Mouse (Mus musculus) c-Kit-negative CD71-positive TER-119-positive erythroid progenitor cells, embryonic 14.5 days (primary cell): ENCODE measurements around the gene Fkbp8.
"Not testable (repeated sequence)": the region's sequence is repeated elsewhere in the genome, so short reads cannot be mapped to it uniquely, and the experiment has no call there.

Experiments
- DNase-seq: peaks from one replicate; pipeline ENCODE4 v3.0.0-alpha.2; 2013; ENCODE audit warnings: low read depth, low spot score

Gene Fkbp8

DNA sequence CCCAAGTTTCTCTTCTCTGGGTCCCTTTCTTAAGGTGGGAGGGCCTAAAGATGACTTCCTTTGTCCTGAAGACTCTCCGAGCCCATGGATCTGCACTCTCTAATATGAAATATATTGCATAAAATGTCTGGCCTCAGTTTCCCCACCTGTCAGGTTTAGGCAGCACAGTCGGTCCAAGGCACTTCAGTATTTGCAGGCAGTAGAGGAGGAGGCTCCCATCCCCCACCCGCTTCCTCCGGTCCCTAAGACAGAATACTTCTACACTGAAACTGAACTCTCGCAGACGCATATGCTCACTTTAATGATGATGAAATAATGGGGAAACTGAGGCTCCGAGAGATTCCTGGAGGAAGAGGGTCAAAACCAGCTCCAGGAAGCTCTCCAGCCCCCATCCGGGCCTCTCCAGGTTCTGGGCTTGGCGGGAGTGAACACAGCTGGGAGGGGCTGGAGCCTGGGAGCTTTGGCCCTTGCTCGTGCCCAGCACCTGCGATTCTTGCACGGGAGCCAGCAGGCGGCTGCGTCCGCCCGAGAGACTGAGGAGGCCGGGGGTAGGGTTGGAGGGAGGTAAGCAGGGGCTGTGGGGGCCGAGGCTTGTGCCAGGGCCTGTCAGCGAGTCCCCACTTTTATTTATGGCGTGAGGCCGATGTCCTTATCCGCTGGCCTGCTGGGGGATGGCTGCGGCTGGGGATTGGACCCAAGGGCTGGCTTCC lies 25.5 kb upstream of the Fkbp8 start:
- DNase-seq, result no peak

DNA sequence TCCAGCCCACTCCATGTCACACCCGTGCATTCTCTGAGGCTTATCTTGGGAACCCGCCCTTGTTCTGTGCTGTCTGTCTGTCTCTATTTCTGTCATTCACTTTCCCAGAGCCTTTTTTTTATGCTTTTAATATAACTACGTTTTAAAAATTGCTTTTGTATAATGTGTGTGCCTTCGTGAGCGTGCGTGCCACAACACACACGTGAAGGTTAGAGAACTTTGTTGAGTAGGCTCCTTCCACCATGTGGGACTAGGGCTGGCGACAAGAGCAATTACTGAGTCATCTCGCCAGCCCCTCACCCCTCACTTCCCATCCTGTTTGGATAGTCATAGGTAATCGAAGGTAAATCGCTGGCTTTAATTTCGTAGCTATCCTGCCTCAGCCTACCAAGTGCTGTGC lies 25.0 kb upstream of the Fkbp8 start:
- no peak for DNase-seq

- DNase-seq, result peak; percentile 68
Measured at GRCm38 (mm10) chr8:70503062-70503750, 24.3 kb upstream of the Fkbp8 start.

DNA sequence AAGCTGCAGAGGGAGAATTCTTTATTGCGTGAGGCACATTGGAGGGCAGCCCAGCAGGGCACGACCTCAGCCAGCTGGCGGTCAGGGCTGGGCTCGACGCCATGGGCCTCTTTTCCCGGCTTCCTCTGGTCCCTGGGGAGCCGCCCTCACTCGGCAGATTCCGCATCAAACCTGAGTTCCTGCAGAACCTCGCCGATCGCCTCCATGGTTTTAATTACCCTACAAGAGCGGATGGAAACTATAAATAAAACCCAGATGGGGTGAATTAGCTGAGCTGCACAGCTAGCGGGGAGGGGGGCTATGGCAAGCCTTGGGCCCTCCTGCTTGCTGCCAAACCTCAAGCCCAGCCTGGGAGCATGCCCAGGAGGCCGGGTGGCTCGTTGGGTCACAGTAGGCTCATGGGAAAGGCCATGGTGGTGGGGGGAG lies 23.2 kb upstream of the Fkbp8 start:
- no peak for DNase-seq

- peak; percentile 81 for DNase-seq
Measured at GRCm38 (mm10) chr8:70504851-70505250, 22.7 kb upstream of the Fkbp8 start.

- no peak for DNase-seq
Measured at GRCm38 (mm10) chr8:70505698-70506327, 21.7 kb upstream of the Fkbp8 start.

DNA sequence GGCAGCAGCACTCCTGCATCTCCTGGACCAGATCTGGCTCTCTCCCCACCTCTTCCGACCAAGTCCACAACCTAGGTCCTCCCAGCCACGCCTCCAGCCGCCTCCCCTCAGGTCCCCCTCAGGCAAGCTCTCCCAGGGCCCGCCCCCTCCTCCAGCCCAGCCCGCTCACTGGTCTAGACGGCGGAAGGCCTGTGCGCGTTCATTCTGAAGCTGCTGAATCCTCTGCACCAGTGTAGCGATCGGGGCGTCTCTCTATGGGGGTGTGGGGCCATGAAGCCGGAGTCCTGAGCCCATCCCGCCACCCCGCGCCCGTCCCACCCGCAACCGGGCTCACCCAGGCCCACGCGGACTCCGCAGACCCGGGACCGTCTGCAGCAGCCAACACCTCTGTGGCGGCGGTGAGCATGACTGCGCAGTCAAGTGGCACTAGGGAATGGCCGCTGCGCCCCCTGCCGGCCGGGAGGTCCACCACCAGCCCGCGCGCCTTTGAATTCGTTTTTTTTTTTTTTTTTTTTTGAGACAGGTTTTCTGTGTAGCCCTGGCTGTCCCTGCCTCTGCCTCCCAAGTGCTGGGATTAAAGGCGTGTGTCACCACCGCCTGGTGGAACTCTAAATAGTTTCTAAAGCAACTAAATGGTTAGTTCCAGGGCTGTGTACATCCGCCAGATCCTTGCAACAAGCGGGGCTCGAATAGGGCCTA lies 21.0 kb upstream of the Fkbp8 start, which contains the start of gene Rex1bd:
TSS of gene Rex1bd (minus strand) at position 425 of the 699 bp plus-strand sequence.
- DNase-seq, result peak; percentile 87

DNA sequence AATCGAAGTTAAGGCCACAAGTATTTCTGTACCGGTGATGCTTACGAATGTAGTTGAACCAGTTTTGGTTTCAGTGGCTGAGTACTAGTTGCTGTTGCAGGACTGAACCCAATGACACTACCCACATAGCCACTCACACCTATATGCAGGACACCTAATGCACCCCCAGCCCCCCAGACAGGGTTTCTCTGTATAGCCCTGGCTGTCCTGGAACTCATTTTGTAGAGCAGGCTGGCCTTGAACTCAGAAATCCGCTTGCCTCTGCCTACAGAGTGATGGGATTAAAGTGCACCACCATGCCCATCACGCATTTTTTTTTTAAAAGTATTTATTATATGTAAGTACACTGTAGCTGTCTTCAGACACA lies 20.5 kb upstream of the Fkbp8 start:
- DNase-seq, result no peak

DNA sequence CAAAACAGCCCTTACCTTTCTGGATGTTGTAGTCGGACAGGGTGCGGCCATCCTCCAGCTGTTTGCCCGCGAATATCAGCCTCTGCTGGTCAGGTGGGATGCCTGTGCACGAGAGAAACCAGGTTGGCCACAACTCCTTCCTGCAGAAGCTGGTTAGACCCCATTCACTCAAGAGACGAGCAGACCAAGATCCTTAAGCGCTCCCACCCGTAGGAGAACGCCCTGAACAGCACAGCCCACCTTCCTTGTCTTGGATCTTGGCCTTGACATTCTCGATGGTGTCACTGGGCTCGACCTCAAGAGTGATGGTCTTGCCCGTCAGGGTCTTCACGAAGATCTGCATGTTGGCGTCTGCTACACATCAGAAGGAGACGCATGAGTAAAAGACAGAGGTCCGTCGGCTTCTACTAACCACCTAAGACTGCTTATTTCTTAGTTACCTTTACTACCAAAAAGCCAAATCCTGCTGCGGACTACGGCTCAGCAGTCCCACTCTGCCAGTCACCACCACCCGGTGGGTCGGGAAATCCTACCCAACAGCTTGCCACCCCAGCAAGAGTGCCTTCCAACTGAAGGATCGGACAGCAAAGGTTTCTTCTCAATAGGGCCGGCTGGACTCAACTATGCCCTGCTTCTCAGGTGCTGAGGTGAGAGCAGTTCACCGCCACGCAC lies 18.1 kb upstream of the Fkbp8 start:
- DNase-seq, result no peak

DNA sequence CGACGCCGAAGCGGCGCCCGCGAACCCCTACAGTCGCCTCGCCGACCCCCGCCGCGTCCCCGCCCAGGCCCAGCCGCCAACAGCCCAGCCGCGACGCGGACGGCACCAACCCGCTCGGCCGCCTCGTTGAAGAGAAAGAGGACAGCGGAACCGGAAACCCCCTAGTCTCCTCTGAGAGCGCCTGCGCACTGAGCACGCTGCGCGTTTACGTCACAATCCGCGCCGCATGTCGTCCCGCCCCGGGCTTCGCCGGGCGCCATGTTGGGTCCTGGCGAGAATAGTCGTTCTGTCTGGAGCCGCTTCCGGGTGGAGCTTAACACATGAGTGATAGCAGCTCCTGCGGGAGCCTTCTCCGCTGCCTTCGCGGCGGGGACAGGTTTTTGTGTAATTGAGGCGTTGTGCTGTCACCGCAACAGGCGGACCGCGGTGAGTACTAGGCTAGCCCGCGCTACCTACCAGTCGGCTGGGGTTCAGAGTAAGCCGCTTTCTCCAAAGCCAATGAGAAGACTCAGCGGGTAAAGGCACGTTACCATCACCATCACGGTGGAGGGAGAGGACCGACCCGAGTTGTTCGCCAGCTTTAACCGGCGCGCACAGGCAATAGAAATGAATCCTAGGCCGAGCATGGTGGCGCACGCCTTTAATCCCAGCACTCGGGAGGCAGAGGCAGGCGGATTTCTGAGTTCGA lies 17.2 kb upstream of the Fkbp8 start, which contains the start of gene Uba52:
TSS of gene Uba52 (minus strand) at position 574 of the 688 bp plus-strand sequence.
- peak; percentile 94 for DNase-seq

DNA sequence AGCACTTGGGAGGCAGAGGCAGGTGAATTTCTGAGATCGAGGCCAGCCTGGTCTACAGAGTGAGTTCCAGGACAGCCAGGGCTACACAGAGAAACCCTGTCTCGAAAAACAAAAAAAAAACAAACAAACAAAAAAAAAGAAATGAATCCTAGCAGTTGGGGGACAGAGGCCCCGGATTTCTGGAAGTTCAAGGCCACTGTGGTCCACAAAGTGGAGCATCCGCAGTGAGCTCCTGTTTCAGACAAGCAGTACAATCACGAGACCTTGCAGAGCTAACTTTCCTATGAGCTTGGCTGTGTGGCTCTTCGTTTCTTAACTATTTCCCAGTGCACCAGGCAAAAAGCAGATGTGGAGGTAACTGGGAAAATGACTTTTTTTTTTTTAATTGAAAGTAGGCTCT lies 16.4 kb upstream of the Fkbp8 start:
- not testable (repeated sequence) for DNase-seq

- no peak for DNase-seq
Measured at GRCm38 (mm10) chr8:70511770-70512169, 15.8 kb upstream of the Fkbp8 start.

DNA sequence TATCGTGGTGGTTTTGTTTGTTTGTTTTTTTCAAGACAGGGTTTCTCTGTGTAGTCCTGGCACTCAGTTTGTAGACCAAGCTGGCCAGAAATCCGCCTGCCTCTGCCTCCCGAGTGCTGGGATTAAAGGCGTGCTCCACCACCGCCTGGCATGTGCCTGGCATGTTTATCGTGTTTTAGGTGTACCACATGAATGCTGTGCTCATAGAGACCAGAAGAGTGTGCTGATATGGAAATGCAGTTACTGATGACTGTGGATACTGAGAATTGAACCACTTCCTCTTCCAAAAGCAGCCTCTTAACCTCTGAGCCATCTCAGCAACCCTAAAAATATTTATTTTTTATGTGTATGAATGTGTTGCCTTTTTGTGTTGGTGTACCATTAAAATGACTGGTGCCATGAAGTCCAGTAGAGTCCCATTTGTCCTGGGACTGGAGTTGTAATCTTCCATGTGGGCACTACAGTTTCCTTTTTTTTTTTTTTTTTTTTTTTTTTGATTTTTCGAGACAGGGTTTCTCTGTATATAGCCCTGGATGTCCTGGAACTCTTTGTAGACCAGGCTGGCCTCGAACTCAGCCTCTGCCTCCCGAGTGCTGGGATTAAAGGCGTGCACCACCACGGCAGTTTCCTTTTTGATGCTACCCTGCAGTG lies 15.1 kb upstream of the Fkbp8 start:
- DNase-seq, result no peak

- DNase-seq, result no peak
Measured at GRCm38 (mm10) chr8:70513441-70513840, 14.1 kb upstream of the Fkbp8 start.

GRCm38 (mm10) chr8:70517940-70518643 lies 9.4 kb upstream of the Fkbp8 start:
- DNase-seq, result no peak

GRCm38 (mm10) chr8:70519043-70519442 lies 8.5 kb upstream of the Fkbp8 start:
- no peak for DNase-seq

GRCm38 (mm10) chr8:70519606-70520005 lies 7.9 kb upstream of the Fkbp8 start:
- no peak for DNase-seq

GRCm38 (mm10) chr8:70522592-70523403 lies 4.7 kb upstream of the Fkbp8 start:
- DNase-seq, result peak; percentile 96

DNA sequence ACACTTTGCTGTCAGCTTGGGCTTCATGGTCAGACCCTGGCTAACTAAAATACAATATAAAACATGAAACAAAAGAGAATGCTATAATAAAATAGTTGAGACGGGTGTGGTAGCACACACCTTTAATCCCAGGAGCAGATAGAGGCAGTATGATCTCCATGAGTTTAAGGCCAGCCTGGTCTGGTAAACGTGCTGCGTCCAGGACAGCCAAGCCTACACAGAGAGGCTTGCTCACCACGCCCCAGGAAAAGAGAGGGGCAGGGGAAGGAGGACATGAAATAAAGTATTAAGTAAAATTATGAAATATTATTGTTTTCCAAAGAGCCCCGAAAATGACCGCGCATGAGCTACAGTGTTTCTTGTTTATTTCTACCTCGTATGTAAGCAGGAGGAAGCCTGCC lies 413 bp upstream of the Fkbp8 start:
- DNase-seq, result no peak
